Mouse (Mus musculus) heart, postnatal 10 days (tissue): Measurements from ENCODE around the gene Fbxl20. TPM values are rescaled to one million over a fixed set of nuclear protein-coding genes. Genes with fewer than 3 reads are reported as not detected.

ENCODE experiments used
- DNase-seq, 2 experiments: peaks; one replicate each; pipeline ENCODE4 v3.0.0; 2021
- intact Hi-C: fragments of 180-260 bp; cut with DNase I; formaldehyde crosslinking; loops from one replicate; pipeline ENCODE4 v1.15.1; 2025
- total RNA-seq, 2 experiments: library from RNA; stranded (reverse); gene quantifications; 2 replicates each; pipeline ENCODE4 v1.2.3; 2021

The Fbxl20 gene
- total RNA-seq, 2 experiments from 2014 or later, result 21.0 to 27.6 TPM

DNA sequence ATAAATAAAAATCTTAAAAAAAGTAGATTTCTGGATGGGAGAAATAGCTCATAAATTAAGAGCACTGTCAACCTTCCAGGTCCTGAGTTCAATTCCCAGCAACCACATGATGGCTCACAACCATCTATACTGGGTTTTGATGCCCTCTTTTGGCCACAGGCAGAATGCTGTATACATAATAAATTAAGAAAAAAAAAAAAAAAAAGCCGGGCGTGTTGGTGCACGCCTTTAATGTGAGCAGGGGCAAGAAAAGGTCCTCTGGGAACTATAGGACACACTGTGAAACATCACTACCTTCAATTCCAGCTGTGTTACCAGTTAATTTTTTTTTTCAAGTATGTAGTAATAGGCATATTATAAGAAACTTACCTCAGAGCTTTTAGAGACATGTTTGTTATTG is 48.9 kb downstream of the Fbxl20 start:
- intact Hi-C loops, result no loop called here
- no peak for DNase-seq

DNA sequence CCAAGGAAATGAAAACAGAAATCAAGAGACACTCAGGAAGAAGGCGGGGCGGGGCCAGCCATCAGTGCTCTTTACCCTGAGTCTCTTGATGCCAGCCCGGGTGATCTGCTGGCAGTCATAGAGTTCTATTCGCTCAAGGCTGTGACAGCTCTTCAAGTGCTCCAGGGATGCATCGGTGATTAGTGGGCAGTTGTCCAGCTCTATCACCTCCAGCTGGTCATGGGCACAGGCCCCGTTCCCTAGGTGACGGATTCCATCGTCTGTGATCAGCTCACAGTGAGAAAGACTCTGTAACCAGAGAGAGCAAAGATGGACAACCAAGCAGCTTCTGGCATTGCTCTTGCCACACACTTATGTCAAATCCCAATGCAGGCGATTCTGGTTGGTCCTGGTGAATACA is 59.6 kb downstream of the Fbxl20 start:
- DNase-seq, result peak in 1 of 2 experiments; percentile 44
- intact Hi-C loops, result loop anchor here (10.0 kb wide), 1 partner anchor 154 kb away; no protein-coding TSS in a partner anchor

DNA sequence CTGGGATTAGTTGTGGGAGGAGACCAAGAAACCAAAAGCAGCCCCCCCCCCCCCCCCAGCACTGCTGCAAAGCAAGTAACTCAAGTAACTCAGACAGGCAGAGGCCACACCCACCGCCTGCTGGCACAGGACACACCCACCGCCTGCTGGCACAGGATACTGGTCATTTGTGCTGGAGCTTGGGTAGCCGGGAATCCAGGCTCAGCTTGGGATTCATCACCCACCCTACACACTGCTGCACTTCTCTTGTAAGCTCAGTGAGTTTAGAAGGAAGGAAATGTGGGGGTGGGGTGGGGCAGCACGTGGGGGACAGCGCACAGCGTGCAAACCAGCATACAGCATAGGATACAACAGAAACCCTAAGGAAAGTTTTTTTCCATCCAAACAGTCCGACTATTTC is 62.0 kb downstream of the Fbxl20 start:
- intact Hi-C loops, result no loop called here
- DNase-seq, result peak; percentile 51 to 69

DNA sequence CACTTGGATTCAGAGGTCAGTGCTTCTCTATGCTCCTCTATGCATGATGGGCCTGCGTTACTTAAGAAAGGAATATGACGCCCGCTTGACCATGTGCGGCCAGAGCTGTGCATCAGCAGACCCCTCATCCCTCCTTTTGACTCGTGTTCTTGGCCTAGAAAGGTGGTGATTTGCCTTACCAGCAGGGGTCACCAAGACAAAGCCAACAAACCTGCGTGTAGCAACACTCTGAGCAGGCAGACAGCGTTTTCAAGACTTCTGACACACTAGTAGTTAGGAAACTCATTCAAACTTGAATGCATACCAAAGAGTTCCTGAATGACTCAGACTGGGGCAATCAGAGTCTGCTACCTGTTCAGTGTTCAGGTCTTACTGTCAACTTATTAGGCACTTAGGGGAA is 63.6 kb downstream of the Fbxl20 start:
- no peak for DNase-seq
- intact Hi-C loops, result no loop called here

DNA sequence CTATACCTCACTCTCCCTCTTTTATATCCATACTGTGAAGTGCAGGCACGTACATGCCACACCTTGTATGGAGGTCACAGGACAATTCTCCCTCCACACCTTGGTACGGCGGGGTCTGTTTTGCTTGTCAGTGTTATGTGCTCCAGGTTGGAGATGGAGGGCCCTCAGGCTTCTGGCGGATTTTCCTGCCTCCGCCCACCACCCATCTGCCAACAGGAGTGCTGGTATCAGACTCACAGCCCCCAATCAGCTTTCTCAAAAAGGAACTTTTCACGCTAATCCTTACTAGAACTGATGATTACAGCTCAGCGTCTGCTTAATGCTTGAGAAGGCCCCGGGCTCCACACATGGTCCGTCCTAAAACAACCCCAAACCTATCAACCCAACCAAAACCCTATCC is 64.1 kb downstream of the Fbxl20 start:
- intact Hi-C loops, result no loop called here
- no peak for DNase-seq

DNA sequence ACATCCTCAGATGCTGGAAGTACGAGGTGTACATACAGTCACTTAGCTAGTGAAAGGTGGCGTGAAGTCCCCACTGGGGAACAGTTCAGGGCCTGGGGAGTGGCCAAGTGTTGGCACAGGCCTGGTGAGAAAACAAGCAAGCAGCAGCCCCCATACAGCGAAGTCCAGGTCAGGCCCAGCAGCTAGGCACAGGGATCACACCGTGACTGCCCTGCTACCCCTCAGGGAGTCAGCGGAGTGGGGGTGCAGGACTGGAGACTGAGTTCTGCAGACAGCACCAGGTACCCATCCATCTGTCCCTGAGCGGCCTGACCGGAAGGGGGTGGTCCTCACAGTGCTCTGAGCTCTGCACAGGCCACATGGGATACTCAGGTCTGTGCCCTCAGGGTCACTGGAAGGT is 67.5 kb downstream of the Fbxl20 start:
- DNase-seq, result no peak
- intact Hi-C loops, result no loop called here

DNA sequence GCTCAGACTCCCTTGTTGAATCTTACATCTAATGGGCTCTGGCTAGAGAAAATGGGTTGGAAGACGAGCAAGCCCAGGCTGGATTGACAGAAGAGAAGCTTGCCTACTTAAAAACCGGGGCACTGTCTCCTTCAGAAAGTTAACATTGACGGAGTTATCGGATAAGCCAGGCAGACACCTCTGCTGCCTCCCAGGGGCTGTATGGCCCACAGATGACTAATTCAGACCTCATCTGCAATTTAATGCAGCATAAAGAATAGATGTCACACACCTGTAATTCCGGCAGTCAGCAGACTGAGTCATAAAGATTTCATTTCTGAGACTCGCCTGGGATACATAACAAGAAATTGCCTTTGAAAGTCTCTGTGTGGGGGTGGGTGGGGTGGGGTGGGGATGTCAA is 69.8 kb downstream of the Fbxl20 start:
- DNase-seq, result no peak
- intact Hi-C loops, result no loop called here

DNA sequence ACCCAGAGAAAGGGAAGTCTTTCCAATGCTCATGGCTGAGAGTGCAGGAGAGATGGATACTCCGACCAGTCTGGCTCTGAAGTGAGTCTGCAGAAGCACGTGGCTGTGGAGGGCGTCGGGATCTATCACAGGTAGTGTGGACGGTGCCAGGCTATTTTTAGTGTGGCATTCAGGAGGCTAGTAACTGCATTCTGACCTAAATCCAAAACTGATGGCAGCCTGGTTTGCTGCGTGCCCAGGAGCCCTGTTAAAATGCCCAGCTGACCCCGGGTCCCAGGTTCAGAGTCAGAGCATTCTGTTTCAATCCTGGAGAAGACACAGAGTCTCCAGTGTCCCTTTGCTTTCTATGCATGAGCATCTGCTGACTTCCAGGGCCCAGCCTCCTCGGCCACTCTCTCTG is 73.1 kb downstream of the Fbxl20 start:
- intact Hi-C loops, result no loop called here
- peak; percentile 65 to 69 for DNase-seq

DNA sequence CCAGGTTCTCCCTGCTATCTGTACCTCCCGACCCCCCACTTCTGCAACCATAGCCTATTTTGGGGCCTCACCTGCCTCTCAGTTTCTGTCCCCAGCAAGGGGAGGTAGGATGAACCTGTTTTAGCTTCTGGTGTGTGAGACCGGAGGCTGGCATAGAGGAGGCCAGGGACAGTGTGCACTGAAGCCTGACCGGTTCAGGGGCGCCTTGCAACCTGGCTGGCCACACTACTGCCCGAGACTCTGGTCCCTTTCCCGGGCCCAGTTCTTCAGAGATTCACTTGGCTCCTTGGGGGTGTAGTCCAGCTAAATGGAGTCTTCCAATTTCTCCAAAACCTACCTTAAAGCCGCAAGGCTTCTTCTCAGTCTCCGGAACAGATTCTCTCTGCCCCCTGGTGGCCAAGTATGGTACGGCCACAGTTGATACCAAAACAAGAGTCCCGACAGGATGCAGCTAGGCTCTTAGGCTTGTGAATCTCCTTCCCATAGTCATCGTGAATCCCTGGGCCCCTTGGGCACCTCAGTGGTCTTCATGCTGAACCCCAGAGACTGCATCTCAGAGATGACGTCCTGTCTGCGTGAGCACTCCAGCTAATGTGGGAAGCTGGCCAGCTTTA is 74.9 kb downstream of the Fbxl20 start:
- intact Hi-C loops, result loop anchor here (1.0 to 2.0 kb wide), 2 partner anchors 44 to 175 kb away; no protein-coding TSS in a partner anchor
- DNase-seq, result peak; percentile 91 to 95

DNA sequence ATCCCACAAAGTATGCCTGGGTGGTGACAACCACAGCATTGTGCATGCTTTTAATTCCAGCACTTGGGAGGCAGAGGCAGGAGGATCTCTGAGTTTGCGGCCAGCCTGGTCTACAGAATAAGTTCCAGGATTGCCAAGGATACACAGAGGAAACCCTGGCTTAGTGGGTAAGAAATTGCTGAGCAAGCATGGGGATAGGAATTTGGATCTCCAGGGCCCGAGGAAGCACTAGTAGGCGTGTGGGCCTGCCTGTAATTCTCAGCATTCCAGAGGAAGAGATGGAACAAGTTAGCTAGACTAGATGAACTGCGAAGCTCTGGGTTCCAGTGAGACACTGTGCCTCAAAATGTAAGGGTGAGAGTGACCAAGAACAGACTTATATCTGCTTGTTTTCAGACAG is 76.8 kb downstream of the Fbxl20 start:
- no peak for DNase-seq
- intact Hi-C loops, result no loop called here

DNA sequence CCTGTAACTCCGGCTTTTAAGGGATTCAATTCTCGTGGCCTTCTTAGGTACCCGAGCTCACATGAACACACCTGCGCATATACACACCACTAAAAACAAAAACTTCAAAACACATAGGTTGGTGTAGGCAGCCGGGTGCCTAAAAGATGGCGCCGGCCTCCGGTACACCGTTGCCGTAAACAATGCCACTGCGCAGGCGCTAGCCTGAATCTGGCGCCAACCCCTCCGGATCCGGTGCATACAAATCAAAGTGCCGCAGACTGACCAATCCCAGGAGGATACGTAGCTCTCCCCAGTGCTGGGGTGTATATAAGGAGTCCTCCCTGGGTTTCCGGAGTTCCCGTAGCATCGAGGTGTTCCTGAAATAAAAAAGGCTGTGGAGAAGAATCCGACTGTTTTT is 82.9 kb downstream of the Fbxl20 start:
- intact Hi-C loops, result no loop called here
- no peak for DNase-seq

DNA sequence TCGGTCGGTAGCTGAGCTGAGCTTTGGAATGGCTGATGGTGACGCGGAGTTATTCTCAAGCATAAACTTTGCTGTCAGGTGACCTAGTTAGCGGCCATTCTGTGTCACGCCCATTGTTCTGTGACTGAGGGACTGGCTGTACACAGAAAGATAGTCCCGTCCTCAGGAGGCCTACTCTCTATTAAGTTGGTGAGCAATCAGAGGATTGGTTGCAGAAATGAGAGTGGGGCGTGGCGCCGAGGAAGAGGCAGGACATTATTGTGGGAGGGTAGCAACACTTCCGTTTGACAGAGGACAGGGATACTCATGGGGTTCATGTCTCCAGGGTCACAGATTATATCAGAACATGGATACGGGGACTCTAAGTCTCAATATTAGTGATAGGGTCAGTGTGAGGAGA is 84.0 kb downstream of the Fbxl20 start:
- DNase-seq, result no peak
- intact Hi-C loops, result no loop called here

DNA sequence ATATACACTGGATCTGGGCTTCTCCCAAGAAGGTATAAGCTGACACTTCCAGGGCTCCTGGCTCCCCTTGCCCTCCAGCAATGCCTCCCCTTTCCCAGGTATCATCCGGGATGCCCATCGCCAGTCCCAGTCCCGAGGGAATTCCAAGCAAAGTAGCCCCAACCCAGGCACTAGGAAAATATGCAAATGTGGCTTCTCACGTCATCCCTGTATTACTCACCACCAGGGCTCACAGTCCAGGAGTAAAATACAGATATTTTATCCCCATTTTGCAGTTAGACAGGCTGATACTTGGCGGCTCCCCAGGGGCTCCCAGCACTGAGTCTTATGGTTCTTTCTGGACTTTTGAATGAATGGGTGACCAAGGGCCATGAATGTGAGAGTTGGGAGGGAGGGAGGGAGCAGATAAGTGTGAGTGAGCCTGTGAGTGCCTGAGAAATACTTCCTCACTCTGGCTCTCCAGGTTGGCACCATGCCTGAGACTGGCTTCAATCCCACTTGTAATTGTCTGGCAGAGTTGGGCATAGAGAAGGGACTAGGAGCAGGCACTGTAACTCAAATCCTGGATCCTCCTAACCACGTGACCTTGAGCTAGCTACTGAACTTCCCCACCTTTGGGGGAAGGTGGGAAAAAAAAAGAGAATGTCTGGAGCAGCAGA is 88.2 kb downstream of the Fbxl20 start:
- intact Hi-C loops, result no loop called here
- peak; percentile 75 to 81 for DNase-seq

DNA sequence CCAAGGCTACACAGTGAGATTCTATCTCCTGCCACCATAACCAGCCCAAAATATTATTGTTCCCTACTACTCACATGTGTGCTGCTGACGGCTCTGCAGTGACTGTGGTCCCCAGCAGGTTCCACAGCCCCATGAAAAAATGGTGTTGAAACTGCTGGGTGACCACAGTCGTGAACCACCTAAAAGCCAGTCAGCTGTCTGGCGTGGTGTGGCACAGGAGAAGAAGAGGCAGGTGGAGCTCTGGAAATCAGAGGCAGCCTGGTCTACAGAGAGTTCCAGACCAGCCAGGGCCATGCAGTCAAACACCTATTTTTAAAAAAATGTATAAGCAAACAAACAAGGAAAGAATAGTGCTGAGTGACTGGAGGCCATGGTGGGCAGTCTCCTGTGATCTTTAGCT is 88.8 kb downstream of the Fbxl20 start:
- intact Hi-C loops, result no loop called here

DNA sequence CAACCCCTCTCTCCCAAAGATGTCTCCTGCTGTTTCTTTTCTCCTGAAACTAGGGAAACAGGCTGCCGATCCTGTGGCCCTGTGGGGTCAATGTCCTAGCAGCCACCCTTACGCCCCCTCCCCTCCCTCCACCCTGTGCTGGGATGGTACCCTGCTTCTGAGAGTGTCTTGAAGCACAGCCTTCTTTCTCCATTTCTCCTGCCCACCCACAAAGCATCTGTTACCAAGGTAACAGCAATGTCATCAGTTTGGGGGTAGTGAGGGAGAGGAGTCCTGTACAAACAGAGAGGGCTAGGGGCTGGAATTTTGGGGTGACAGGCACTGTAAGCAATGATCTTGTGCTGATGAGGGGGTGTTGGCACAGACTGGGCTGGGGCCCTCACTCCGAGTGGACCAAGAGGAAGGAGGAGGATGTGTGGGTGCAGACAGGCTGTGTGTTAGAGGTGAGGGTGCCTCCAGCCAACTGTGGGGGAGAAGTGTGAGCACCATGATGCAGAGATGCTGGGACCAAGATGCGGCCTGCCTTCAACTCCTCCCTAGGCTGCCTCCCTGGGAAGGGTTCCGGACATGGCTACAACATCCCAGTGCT is 90.0 kb downstream of the Fbxl20 start:
- no peak for DNase-seq
- intact Hi-C loops, result no loop called here

More for the DNA sequence above, 88.8 kb downstream of the Fbxl20 start:
- no peak for DNase-seq

DNA sequence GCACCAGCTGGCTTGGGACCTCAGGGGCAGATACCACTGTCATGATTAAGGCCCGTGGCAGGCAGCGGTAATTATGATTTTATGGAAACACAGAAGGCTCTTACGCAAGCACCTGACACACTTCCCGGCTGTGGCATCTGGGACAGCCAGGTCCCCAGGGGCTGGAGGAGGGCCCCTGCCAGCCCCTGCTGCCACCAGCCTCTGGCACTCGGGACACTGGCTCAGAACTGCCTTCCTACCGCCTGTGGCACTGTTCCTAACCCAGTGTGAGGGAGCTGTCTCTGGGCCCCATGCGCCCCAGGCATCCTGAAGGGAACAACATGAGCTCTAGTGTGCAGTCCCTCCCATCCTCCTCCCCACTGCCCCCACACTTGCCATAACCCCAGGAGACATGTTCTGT is 90.5 kb downstream of the Fbxl20 start:
- intact Hi-C loops, result no loop called here

DNA sequence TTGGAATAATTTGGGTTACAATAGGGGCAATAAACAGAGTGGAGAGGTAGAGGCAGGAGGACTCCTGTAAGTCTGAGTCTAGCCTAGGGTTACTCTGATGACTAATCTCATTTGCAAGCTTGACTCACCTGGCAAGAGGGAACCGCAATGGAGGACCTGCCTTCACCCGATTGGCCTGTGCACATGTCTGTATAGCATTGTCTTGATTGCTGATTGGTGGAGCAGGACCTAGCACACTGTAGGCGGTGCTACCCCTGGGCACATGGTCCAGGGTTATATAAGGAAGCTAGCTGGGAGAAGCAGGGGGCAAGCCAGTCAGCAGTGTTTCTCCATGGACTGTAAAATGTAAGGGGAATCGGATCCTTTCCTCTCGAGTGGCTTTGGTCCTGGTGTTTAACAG is 92.2 kb downstream of the Fbxl20 start:
- no peak for DNase-seq
- intact Hi-C loops, result no loop called here

More for the DNA sequence above, 90.5 kb downstream of the Fbxl20 start:
- no peak for DNase-seq

DNA sequence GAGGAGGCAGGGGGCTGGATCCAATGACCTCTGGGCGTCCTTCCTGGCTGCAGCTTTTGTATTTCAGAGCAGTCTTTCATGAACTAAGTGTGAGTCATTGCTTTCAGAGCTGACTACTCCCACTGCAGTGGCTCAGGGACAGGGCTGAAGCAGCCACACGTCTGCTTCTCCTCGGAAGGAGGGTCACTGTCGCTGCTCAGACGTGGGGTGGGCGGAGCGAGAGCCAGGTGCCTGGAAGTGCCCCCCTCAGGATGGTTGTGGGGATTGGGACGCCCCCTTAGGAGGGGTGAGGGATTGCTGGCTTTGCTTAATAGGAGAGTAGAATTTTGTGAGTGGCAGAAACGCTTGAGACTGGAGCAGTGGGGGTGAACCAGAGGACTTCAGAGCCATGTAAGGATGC is 92.7 kb downstream of the Fbxl20 start:
- intact Hi-C loops, result no loop called here
- no peak for DNase-seq

DNA sequence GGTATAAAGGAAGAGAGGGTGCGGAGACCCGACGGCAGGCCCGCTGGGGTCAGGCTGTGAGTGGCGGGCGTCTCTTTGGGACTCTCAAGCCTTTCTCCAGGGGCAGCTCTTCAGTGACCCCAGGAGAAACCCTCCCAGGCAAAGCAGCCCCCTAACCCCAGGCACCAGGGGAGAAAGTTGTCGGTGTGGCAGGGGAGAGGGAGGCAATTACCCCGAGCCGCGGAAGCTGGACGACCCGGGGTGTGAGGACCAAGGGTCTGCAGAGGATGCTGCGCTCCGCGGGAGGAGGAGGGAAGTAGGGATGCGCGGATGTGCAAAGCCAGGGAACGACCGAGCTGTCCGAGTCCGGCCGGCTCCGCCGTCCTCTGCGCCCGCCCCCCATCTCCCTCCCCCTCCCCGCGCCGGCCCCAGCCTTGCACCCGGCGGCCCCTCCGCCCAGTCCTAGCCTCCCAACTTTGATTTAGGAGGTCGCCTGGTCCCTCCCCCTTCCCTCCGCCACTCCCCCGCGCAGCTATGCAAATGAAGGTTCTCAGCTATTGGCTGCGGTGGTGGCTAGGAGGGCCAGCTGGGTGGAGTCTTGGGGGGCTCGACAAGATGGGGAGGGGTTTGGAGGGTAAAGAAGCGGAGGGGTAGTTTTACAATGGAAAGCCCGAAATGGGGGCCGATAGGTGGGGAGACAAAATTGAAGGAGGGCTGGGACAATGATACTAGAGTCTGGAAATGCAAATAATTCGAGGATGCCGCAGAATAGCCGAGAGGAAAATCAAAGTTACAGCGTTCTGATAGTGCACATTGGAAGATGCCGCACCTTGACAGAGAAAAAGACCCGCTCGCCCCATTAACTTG is 97.0 kb downstream of the Fbxl20 start, which contains the start of gene Stac2:
Gene Stac2 (minus strand): TSS at position 474 of the 846 bp plus-strand sequence.
- intact Hi-C loops, result no loop called here
- peak; percentile 72 to 77 for DNase-seq

DNA sequence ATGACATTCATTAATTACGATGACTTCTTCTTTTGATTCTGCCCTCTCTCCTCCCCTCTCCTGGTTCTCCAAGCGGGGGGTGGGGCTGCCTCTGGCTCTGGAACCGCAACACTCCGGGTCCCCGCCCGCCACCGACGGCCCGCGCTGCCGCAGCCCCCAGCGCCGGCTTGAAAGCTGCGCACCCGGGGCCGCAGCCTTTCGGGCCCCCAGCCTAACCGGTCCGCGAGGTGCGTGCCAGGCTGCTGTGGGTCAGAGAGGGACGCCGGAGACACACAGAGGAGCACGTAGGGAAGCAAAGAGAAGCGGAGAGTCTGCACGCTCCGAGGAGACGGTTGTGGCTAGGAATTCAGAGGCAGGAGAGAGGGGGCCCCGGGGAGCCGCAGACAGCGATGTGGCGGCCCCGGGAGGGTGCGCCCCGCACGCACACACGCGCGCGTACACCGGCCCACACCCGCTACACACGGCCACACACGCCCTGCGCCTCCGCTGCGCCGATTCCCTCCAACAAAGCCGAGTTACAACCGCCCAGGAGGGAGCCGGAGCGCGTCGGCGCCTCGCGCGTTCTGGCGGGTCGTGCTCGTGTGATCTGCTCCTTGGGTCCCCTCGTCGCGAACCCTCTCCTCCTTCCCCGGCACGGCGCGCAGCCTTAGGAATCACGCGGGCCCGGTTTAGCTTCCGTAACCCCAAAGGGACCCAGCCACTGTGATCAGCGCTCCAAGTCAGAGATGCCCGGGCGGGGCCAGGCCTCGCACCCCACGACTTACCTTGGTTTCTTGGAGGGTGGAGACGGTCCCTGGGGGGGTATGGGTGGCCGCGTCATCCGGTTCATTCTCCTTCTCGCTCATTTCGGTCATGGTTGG is 97.8 kb downstream of the Fbxl20 start:
- DNase-seq, result no peak
- intact Hi-C loops, result no loop called here
